Comparison of ENCODE assay signal across 8 mouse cellular contexts in genomic region chr7:127228615-127229303, GRCm38 (mm10).
DNase-seq lines count a peak whose midpoint lies in the region; ATAC-seq and TF ChIP-seq lines count a peak whose summit lies in the region.

No protein-coding gene starts in this region.

- DNase-seq in 3T3-L1 (ENCODE audit: low read depth, low spot score) = peak; percentile 88
- DNase-seq in c-Kit-positive CD71-positive TER-119-negative erythroid progenitor cells, embryonic 14.5 days (ENCODE audit: low read depth) = peak; percentile 91
- DNase-seq in kidney, postnatal 10 days = peak; percentile 90
- DNase-seq in lung, adult 18-20 months = peak; percentile 73 to 76
- DNase-seq in right cerebral cortex, adult 18-20 months = peak; percentile 79
- peak; percentile 96 for DNase-seq in thymus, postnatal 4 days

- H3K9me3 ChIP-seq in E14TG2a.4 (ENCODE audit: low read length) = 0 out of 2 replicates have a peak, but pooled peaks cover 3% of the 10 kb centered on the region

- peak; percentile 45; the same call in 1 of the 2 replicates for ATAC-seq in frontal cortex, adult (ENCODE audit: low TSS enrichment)

- 0 out of 2 replicates have a peak overlapping the region, but pooled peaks have one; percentile 95 for H3K4me3 ChIP-seq in E14TG2a.4 (replicated peaks; ENCODE audit: low read length)

- TF ChIP-seq CTCF in E14TG2a.4 (conservative IDR thresholded peaks at IDR 0.05; ENCODE audit: low read length) = peak; percentile 59

- peaks cover 78% of the 10 kb centered on the region for H3K4me1 ChIP-seq in E14TG2a.4 (replicated peaks; ENCODE audit: low read depth, low read length)

- peaks cover 33% of the 10 kb centered on the region for H3K36me3 ChIP-seq in E14TG2a.4 (ENCODE audit: insufficient read depth, low read length)

- H3K27me3 ChIP-seq in E14TG2a.4 (ENCODE audit: insufficient read depth, low read length) = no peaks in the 10 kb centered on the region

Comparison
In these comparisons a context has a peak if more than half of its experiments do, and no peak if none do; other contexts are left out.
1. Peak in every context shown above with its lines: DNase-seq, ATAC-seq and H3K4me3 ChIP-seq.